Mouse (Mus musculus): ENCODE measurements at regions not wholly inside any gene's neighbourhood (a gene's known extent, or its start where the extent isn't known, plus 50 kb on each side); places are given as distances from the start of the nearest gene placed in this dataset.
"Not testable (repeated sequence)": the region's sequence is repeated elsewhere in the genome, so short reads cannot be mapped to it uniquely, and the experiment has no call there.

GRCm38 (mm10) chr14:15842024-15842599 is 403.3 kb upstream of the Lrrc3b start:
- DNase-seq (ENCODE audit: extremely low spot score in 1 of 2, low spot score in 1 of 2) = no peak

- peak in 1 of 2 experiments; percentile 30 for DNase-seq (ENCODE audit: extremely low spot score in 1 of 2, low spot score in 1 of 2)
Observed at GRCm38 (mm10) chr14:15868520-15868919, 380.6 kb upstream of the Ngly1 start.

DNA sequence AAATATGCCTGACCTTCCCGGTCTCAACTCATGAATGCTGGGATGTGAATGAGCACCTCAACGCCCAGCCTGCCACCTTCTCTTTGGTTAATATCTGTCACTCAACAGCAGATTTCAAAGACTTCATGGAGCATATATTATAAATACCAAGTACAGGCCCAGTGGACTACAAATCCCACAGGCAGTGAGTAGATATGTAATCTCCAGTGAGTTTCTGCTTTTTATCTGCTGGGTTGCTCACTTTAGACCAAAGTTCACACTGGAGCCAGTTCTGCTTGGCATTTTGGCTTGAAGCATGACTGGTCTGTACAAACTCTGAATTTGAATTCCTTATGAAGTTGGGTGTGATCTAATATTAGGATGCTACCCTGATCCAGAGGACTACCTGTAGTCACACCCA is 377.1 kb upstream of the Ngly1 start:
- no peak for DNase-seq (ENCODE audit: extremely low spot score in 1 of 2, low spot score in 1 of 2)

- DNase-seq (ENCODE audit: extremely low spot score in 1 of 2, low spot score in 1 of 2) = no peak
Observed at GRCm38 (mm10) chr14:15880146-15880545, 368.9 kb upstream of the Ngly1 start.

DNA sequence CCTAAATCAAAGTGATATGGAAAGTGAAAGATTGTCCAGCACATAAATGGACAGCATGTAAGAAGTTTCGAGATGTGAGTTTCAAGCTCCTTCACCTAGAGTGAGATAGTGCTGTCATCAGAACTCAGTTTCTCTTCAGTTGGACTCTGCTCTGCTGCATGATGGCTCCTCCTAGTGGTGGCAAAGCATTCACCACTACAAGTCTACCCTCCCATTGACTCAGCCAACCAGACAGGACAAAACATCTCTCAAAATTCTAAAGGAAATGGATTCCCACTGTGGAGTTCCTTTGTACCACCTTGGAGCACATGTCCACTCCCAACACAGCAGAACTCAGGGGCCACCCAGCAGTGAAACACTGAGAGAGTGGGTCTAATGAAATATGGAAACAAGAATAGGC is 367.8 kb upstream of the Ngly1 start:
- peak; percentile 7 to 76 for DNase-seq (ENCODE audit: extremely low spot score in 1 of 2, low spot score in 1 of 2)

DNA sequence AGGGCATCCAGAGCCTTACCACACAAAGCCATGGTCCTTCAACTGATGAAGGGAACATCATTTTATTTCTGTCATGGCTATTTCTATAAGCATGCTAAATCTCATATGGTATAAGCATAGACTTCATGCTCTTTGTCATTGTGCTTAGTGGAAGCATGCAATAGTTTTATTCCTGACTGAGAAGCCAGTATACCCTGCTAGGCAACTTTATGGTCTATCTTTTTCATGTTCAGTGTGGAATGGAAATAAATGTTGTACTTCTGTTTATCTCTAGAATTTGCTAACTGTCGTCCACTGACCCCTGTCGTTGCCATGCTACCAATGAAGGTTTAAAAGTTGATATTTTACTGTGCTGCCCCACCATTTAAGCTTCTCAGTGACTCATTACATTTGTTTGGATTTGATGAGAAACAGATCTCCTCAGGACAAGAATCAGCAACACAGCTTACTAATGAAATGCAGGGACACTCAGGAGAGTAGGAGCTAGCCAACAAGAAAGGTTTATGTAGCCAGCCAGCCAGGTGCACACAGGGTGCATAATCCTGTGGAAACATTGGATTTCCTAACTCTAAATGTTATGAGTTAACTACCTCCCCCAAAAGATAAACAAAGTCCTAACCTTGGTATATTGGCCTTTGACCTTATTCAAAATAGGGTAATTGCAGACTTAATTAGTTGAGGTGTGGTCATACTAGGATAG is 364.3 kb upstream of the Ngly1 start:
- no peak for DNase-seq (ENCODE audit: extremely low spot score in 1 of 2, low spot score in 1 of 2)

DNA sequence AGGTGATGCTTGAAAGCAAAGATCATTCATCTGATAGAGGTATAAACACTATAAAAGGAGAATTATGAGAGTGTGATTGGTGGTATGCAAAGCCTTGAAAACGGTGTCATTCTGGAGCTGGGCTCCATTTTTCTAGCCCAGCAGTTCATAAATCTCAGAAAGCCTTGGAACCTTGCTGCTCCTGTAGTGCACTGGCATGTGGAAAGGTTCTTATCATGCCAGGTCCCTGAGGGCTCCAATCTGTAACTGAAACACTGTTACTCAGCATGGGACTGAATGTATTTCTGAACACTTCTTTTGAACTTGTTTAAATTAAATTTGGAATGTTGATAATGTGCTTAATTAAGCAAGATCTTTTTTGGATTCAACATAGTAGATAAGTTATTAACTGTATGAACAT is 352.0 kb upstream of the Ngly1 start:
- no peak for DNase-seq (ENCODE audit: extremely low spot score in 1 of 2, low spot score in 1 of 2)

GRCm38 (mm10) chr14:15906429-15906828 is 342.7 kb upstream of the Ngly1 start:
- not testable (repeated sequence) for DNase-seq (ENCODE audit: extremely low spot score in 1 of 2, low spot score in 1 of 2)

GRCm38 (mm10) chr14:15913206-15913605 is 335.9 kb upstream of the Ngly1 start:
- DNase-seq (ENCODE audit: extremely low spot score in 1 of 2, low spot score in 1 of 2) = not testable (repeated sequence)

DNA sequence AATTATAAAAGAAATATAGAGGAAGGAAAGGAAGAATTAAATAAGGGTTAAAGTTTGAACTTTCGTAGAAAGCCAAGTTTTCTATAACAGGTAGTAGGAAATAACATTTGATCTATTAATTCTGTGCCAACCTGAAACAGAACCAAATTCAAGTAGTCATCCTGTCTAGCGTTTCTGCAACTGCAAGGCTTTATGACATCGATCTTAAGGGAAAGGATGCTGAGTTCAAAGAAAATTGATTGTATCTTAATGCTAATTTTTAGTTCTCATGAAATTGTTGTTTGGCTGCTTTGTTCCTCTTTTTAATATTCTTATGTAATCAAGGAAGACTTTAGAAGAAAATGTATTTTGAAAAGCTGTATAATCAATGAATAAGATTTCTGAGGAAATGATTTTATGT is 334.9 kb upstream of the Ngly1 start:
- no peak for DNase-seq (ENCODE audit: extremely low spot score in 1 of 2, low spot score in 1 of 2)

DNA sequence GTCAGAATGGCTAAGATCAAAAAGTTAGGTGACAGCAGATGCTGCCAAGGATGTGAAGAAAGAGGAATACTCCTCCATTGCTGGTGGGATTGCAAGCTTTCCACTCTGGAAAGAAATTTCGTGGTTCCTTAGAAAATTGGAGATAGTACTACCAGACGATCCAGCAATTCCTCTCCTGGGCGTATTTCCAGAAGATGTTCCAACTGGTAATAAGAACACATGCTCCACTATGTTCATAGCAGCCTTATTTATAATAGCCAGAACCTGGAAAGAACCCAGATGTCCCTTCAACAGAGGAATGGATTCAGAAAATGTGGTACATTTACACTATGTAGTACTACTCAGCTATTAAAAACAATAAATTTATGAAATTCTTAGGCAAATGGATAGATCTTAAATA is 324.4 kb upstream of the Ngly1 start:
- DNase-seq (ENCODE audit: extremely low spot score in 1 of 2, low spot score in 1 of 2) = peak in 1 of 2 experiments; percentile 21

DNA sequence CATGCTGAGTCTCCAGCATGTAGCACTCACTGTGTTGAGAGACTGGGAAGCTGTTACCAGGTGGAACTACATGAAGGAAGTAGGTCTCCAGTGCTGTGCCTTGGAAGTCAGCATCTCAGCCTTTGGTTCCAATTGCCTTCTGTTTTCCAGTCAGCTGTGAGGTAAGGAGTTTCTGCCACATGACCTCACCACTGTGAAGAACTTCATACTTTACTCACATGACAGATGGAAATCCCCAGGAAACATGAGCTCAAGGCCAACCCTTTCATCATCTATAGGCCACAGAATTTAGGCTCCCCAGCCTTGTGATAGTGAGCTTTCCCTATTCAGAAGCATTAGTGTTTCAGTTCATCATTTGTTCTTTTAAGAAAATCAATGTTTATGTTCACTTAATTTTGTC is 314.4 kb upstream of the Ngly1 start:
- no peak for DNase-seq (ENCODE audit: extremely low spot score in 1 of 2, low spot score in 1 of 2)

DNA sequence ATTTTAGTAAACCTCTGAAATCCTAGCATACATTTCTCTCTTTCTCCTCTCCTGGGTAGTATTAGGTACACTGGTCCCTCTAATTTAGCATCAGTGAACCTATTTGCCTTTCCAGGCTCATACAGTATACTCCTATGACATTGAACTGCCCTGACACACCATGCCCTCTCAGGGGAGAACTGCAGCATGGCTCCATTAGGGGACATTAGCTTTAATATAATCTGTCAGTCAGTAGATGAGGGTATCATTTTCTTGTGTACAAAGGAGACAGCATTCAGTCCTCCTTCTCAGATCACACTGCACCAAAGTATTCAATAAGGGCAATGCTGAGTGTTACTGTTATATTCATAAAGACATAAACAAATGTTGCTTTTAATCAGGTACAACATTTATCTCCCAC is 278.8 kb upstream of the Ngly1 start:
- no peak for DNase-seq (ENCODE audit: extremely low spot score in 1 of 2, low spot score in 1 of 2)

- DNase-seq (ENCODE audit: extremely low spot score in 1 of 2, low spot score in 1 of 2) = no peak
Observed at GRCm38 (mm10) chr14:15970767-15971166, 278.3 kb upstream of the Ngly1 start.

DNA sequence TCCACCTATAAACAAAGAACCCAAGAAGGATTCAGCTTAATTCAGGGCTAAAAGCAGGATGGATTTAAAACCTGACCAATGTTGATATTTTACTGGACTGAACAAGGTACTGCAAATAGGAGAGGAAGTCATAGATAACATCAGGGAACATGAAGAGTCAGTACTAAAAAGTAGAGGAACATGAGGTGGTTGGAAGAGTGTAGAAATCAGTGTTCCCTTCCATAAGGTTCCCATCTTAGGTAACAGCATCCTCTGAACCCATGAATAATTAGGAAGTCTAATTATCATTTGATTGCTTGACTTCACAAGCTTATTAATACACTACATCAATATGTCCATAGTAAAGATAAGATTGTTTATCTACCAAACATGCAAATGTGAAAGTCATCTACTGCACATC is 277.8 kb upstream of the Ngly1 start:
- DNase-seq (ENCODE audit: extremely low spot score in 1 of 2, low spot score in 1 of 2) = no peak

- no peak for DNase-seq (ENCODE audit: extremely low spot score in 1 of 2, low spot score in 1 of 2)
Observed at GRCm38 (mm10) chr14:15977366-15977765, 271.7 kb upstream of the Ngly1 start.

DNA sequence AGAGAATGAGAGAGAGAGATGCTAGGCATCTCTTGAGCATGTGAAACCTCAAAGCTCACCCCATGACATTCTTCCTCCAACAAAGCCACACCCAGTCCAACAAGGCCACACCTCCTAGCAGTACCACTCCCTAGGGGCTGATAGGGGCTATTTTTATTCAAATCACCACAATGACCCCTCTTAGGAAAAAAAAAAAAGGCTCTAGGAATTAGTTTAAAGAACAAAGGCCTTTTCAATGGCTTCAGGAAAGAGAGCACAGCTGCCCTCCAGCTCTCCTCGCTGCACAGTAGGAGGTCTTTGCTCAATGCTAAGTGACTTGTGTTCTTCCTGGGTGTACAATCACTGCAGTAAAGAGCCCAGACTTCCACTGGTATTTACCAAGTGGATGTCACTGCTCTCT is 270.8 kb upstream of the Ngly1 start:
- no peak for DNase-seq (ENCODE audit: extremely low spot score in 1 of 2, low spot score in 1 of 2)

GRCm38 (mm10) chr14:16005409-16005808 is 243.7 kb upstream of the Ngly1 start:
- no peak for DNase-seq (ENCODE audit: extremely low spot score in 1 of 2, low spot score in 1 of 2)

DNA sequence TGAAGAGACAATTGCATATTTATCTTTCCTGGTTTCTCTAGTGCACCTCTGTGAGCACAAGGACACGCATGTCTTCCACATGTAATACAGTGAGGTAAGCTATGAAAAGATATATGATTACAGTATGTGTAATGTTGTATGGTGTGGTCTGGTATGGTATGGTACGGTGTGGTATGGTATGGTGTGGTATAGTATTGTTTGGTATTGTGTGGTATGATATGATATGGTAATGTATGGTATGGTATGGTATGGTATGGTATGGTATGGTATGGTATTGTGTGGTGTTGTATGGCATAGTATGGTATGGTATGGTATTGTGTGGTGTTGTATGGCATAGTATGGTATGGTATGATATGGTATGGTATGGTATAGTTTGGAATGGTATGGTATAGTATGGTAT is 242.1 kb upstream of the Ngly1 start:
- no peak for DNase-seq (ENCODE audit: extremely low spot score in 1 of 2, low spot score in 1 of 2)

- no peak for DNase-seq (ENCODE audit: extremely low spot score in 1 of 2, low spot score in 1 of 2)
Observed at GRCm38 (mm10) chr14:16009778-16010177, 239.3 kb upstream of the Ngly1 start.

GRCm38 (mm10) chr14:16023853-16024252 is 225.2 kb upstream of the Ngly1 start:
- DNase-seq (ENCODE audit: extremely low spot score in 1 of 2, low spot score in 1 of 2) = no peak

DNA sequence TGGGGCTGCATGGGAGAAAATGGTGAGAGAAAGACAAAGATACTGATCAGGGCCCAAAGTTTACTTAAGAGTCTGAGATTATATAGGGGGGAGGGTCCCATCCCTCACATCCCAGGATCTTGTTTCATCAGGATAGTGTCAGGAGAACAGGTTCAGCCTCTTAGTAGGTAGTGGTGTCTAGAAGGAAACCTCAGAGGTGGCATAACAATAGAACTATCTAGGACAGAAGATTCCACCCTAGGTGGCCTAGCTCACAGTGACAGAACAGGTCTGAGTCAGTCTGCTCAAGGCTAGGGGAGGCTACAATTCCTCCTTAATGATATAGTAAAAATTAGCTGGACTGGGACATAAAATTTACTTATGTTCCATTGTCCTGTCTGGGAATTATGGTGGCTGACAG is 211.3 kb upstream of the Ngly1 start:
- no peak for DNase-seq (ENCODE audit: extremely low spot score in 1 of 2, low spot score in 1 of 2)

GRCm38 (mm10) chr14:16038336-16038735 is 210.7 kb upstream of the Ngly1 start:
- DNase-seq (ENCODE audit: extremely low spot score in 1 of 2, low spot score in 1 of 2) = no peak

Measured in frontal cortex, adult 2 months (tissue).